Mouse (Mus musculus) kidney, embryonic 15.5 days (tissue): Measurements from ENCODE around the gene Slc1a2. TPM values are rescaled to one million over a fixed set of nuclear protein-coding genes. Genes with fewer than 3 reads are reported as not detected.

Experiments
- ATAC-seq: fragments of 200-750 bp; cut with Nextera tagmentation; replicated peaks from 2 replicates; pipeline ENCODE4 v1.8.0; 2017; ENCODE audit warnings: moderate TSS enrichment; ENCODE audit not compliant: low FRiP score
- H3K27ac ChIP-seq: fragments of 300-500 bp; sonication (generic); 2 replicates; pipeline ENCODE4 v1.5.1; 2015; ENCODE audit warnings: mild to moderate bottlenecking, inconsistent platforms
- H3K27me3 ChIP-seq: fragments of 300-500 bp; sonication (generic); 2 replicates; pipeline ENCODE4 v1.6.1; 2015; ENCODE audit warnings: inconsistent platforms
- H3K36me3 ChIP-seq: fragments of 300-500 bp; sonication (generic); 2 replicates; pipeline ENCODE4 v1.6.1; 2015; ENCODE audit warnings: inconsistent platforms
- H3K4me1 ChIP-seq: fragments of 300-500 bp; sonication (generic); 2 replicates; pipeline ENCODE4 v1.6.1; 2015; ENCODE audit warnings: inconsistent platforms
- H3K4me2 ChIP-seq: fragments of 300-500 bp; sonication (generic); 2 replicates; pipeline ENCODE4 v1.6.1; 2015; ENCODE audit warnings: moderate library complexity, mild to moderate bottlenecking, inconsistent platforms
- H3K4me3 ChIP-seq: fragments of 300-500 bp; sonication (generic); replicated peaks from 2 replicates; pipeline ENCODE4 v1.5.1; 2015; ENCODE audit warnings: mild to moderate bottlenecking, inconsistent platforms
- H3K9ac ChIP-seq: fragments of 300-500 bp; sonication (generic); 2 replicates; pipeline ENCODE4 v1.6.1; 2015; ENCODE audit warnings: mild to moderate bottlenecking, inconsistent platforms
- H3K9me3 ChIP-seq: fragments of 300-500 bp; sonication (generic); replicated peaks from 2 replicates; pipeline ENCODE4 v1.6.1; 2016; ENCODE audit warnings: inconsistent platforms
- WGBS: fragments of 180-500 bp; shearing (Covaris S2); methylation state at CpG from one replicate; pipeline ENCODE4 v1.1.7; 2015; ENCODE audit warnings: mixed read lengths; 5-methylcytosine and 5-hydroxymethylcytosine counted together
- polyA plus RNA-seq: library from polyadenylated mRNA; unstranded; fragments of >200 nt; fragmentation: Nextera tagmentation; extraction: Ambion mirVana; gene quantifications from 2 replicates; pipeline ENCODE4 v1.2.1, GENCODE M21; 2015

The Slc1a2 gene
- polyA plus RNA-seq, 1 experiment from 2014 or later, result 0.51 TPM

DNA sequence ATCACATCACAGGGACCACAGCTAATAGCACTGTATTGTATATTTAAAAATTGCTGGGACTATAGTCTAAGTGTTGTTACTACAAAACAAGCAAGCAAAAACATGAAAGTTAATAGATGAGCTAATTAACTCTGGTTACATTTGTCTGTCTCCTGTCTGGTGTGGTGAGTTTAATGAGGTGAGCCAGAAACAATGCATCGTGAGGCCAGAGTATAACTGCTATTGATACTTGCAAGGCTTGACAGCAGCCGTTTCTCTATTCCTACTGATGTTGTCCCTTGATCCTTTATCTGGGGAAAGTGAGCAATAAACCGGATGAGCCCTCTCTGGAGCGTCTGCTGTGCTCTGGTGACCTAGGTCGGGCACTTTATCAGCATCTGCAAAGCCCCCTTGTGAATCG is 11.1 kb downstream of the Slc1a2 start:
- ATAC-seq, result no peak
- Histone ChIP-seq H3K4me1 (no peaks in the 10 kb centered on the region), H3K9me3 (no peaks in the 10 kb centered on the region), H3K4me3 (no peak overlapping the region), H3K4me2 (no peak overlapping the region), H3K9ac (no peak overlapping the region), H3K27me3 (0 out of 2 replicates have a peak, but pooled peaks cover 4% of the 10 kb centered on the region), H3K27ac (no peak overlapping the region), H3K36me3 (no peaks in the 10 kb centered on the region)
- WGBS, result 10% methylated on average over 6 of the region's 6 CpGs

DNA sequence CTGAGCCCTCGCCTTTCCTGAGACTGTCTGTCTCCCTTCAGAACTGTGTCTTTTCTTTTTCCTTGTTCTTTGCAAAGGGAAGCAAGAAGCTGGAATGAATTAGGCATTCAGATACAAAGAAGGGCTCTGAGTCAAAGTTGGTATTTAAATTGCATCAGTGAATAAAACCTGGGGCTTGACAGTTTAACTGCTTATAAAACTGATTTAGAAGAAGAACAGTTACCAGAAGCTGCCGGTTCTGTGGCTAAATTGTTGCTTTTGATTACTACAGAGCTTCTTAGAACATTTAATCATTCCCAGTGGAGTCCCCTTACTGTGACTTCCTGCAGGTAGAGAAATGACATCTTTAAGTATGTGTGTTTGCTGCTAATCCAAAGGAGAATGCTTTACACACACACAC is 16.1 kb downstream of the Slc1a2 start:
- H3K27me3 ChIP-seq, result 0 out of 2 replicates have a peak, but pooled peaks cover 4% of the 10 kb centered on the region
- no peak overlapping the region for H3K4me3 ChIP-seq
- no peak for ATAC-seq
- no peak overlapping the region for H3K4me2 ChIP-seq
- no peak overlapping the region for H3K9ac ChIP-seq
- no peaks in the 10 kb centered on the region for H3K36me3 ChIP-seq
- no peak overlapping the region for H3K27ac ChIP-seq
- WGBS, result 47% methylated on average over 2 of the region's 2 CpGs
- H3K4me1 ChIP-seq, result no peaks in the 10 kb centered on the region
- no peaks in the 10 kb centered on the region for H3K9me3 ChIP-seq

DNA sequence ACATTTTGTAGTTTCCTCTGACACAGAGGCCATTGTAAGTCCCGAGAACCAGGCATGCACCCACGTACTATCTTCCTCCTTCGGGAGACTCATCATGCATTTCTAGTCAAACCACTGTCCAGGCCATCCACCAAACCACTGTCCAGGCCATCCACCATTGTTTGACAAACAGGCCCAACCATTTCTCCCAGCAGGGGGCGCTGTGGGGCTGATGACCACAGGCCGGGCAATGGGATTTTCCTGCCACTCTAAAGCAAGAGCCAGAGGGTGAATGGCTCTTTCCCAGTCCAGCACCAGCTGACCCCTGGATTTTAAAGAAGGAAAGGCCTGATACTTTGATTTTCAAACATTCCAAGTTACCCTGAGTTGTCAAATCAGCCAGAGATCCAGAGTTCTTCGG is 16.8 kb downstream of the Slc1a2 start:
- no peaks in the 10 kb centered on the region for H3K36me3 ChIP-seq
- H3K9ac ChIP-seq, result no peak overlapping the region
- H3K27ac ChIP-seq, result no peak overlapping the region
- ATAC-seq, result no peak
- 69% methylated on average over 6 of the region's 6 CpGs for WGBS
- H3K4me1 ChIP-seq, result no peaks in the 10 kb centered on the region
- no peak overlapping the region for H3K4me2 ChIP-seq
- H3K4me3 ChIP-seq, result no peak overlapping the region
- no peaks in the 10 kb centered on the region for H3K9me3 ChIP-seq
- H3K27me3 ChIP-seq, result 0 out of 2 replicates have a peak, but pooled peaks cover 4% of the 10 kb centered on the region

DNA sequence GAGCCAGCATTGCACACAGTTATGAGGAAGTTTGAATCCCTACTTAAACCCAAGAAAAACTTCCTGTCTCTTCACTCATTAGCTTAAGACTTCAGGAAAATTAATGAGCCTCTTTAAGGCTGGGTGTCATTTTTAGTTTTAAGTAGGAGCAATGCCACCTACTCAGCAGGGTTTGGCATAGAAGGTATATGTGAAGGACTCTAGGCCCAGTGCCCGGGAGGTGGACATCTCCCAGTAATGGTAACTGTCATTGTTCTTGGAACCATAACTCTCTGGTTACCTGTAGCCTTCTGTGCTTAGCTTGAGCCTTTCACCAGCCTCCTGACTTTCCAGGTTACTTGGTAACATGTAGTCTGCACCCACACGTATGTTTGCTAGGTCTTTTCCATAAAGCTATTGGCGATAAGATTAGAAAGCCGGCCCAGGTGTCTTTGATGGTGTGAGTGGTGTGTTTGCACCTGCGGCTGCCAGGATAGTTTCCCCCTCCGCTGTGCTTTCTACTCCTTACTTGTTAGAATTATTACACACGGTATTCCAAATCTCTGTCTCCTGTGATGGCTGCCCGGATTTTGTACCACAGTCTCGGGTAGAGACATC is 18.4 kb downstream of the Slc1a2 start:
- Histone ChIP-seq H3K9ac (no peak overlapping the region), H3K27me3 (no peaks in the 10 kb centered on the region), H3K9me3 (no peaks in the 10 kb centered on the region), H3K27ac (no peak overlapping the region), H3K4me3 (no peak overlapping the region), H3K4me1 (no peaks in the 10 kb centered on the region), H3K4me2 (no peak overlapping the region), H3K36me3 (no peaks in the 10 kb centered on the region)
- WGBS, result 91% methylated on average over 9 of the region's 9 CpGs
- no peak for ATAC-seq

DNA sequence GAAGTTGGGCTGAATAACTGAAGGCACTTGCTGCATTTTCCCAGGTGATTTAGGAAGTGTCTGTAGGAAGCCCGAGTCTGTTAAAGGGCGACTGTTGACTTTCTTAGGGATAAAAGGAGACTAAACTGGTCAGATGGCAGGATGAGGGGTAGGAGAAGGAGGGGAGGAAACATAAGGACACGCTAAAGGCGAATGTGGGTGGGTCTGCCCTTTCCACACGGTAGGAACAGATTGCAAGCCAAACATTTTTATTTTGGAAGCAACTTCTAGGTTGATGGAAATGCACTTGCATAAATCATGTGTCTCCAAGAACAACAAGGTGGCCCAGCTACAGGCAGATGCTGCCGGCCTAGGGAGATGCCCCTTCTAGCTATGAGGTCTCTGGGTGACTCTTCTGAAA is 18.9 kb downstream of the Slc1a2 start:
- WGBS, result 63% methylated on average over 6 of the region's 6 CpGs
- Histone ChIP-seq H3K27me3 (no peaks in the 10 kb centered on the region), H3K9ac (no peak overlapping the region), H3K4me1 (no peaks in the 10 kb centered on the region), H3K4me3 (no peak overlapping the region), H3K4me2 (no peak overlapping the region), H3K9me3 (no peaks in the 10 kb centered on the region), H3K36me3 (no peaks in the 10 kb centered on the region), H3K27ac (no peak overlapping the region)
- ATAC-seq, result no peak

DNA sequence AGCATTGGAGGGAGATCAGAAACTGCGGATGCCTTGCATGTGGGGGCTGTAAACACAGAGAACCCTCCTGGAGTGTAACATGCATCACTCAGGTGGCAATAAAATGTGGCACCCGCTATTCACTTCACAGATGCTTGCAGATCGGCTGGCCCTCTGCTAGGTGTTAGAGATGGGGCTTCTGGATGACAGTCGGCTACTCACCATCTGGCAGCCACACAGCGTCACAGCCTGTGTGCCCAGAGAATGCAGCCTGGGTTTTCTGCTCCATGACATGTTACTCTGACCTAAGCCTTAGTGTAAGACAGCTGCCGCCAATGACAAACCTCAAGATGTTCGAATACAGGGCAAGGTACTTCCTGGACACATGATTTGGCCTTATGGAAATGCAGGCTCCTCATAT is 22.9 kb downstream of the Slc1a2 start:
- 35% methylated on average over 7 of the region's 7 CpGs for WGBS
- H3K36me3 ChIP-seq, result no peaks in the 10 kb centered on the region
- ATAC-seq, result no peak

DNA sequence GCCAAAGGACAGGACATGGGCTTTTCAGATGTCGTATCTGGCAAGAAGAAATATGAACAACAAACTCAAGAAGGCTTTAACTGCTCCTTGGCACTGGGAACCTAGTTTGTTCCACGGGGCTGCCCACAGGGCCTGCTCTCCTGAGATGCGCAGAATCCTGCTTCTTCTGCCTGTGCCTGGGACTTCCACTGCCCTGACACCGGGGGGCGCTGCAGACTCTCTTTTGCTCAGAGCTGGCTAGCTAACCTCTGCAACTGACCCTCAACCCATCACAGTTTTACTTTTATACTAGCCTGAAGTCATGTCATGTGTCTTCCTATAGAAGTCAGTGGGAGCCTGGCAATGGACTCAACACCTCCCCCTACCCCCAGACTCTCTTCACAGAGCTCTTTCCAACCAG is 23.7 kb downstream of the Slc1a2 start:
- 56% methylated on average over 5 of the region's 5 CpGs for WGBS
- H3K9me3 ChIP-seq, result no peaks in the 10 kb centered on the region
- ATAC-seq, result no peak

More for the DNA sequence above, 22.9 kb downstream of the Slc1a2 start:
- Histone ChIP-seq H3K4me1 (no peaks in the 10 kb centered on the region), H3K9ac (no peak overlapping the region), H3K9me3 (no peaks in the 10 kb centered on the region), H3K27ac (no peak overlapping the region), H3K27me3 (no peaks in the 10 kb centered on the region), H3K4me3 (no peak overlapping the region), H3K4me2 (no peak overlapping the region)

DNA sequence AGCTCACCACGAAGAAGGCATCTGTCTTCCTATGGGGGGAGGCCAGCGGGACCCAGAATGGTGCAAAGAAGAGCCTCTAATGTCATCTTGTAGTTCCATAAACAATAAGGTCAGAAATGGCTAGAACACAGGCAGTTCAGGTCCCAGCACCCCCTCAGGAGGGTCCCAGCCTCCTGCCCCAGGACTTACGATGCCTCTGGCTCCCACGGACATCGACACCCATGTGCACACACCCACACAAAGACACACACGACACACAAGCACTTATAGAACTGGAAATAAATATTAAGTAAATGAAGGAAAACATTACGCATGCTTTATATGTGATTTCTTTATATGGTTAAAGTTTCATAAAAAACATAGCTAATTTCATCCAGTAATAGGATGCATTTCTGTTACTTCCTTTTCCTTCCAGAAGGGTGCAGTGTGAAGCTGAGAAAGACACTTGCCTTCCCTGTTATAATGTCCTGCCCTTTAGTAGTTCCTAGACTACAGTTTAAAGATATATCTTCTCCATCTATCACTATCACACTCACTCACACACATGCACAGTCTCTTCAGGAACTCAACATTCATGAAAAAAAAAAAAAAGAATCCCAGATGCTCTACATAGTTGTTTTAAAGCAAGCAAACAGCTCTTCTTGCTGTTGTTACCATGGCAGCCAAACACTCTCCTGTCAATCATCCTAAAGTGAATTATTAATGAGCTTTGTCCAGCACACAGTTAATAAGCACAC is 27.1 kb downstream of the Slc1a2 start:
- H3K27ac ChIP-seq, result no peak overlapping the region
- H3K9ac ChIP-seq, result no peak overlapping the region
- no peak overlapping the region for H3K4me2 ChIP-seq
- WGBS, result 82% methylated on average over 7 of the region's 7 CpGs
- no peaks in the 10 kb centered on the region for H3K9me3 ChIP-seq
- no peak overlapping the region for H3K4me3 ChIP-seq
- H3K4me1 ChIP-seq, result no peaks in the 10 kb centered on the region
- H3K27me3 ChIP-seq, result no peaks in the 10 kb centered on the region
- no peaks in the 10 kb centered on the region for H3K36me3 ChIP-seq
- ATAC-seq, result 0 out of 2 replicates have a peak, but pooled peaks have one; percentile 22

More for the DNA sequence above, 23.7 kb downstream of the Slc1a2 start:
- H3K4me1 ChIP-seq, result no peaks in the 10 kb centered on the region
- H3K27ac ChIP-seq, result no peak overlapping the region
- H3K4me3 ChIP-seq, result no peak overlapping the region
- no peak overlapping the region for H3K9ac ChIP-seq
- H3K4me2 ChIP-seq, result no peak overlapping the region
- no peaks in the 10 kb centered on the region for H3K27me3 ChIP-seq
- no peaks in the 10 kb centered on the region for H3K36me3 ChIP-seq

DNA sequence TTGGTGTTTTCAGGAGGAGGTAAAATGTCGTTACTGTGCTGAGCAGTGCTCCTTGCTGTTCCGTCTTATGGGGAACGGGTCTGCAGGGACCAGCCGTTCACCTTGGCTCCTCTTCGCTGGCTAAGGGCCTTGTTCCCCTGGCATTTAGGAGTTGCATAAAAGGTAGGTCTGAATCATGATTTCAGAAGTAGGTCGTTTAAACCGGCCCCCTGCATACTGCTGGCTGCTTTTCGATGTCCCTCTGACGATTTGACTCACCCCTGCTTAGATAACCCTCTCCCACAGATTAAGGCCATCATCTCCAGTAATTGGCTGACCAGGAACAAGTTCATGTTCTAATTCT is 27.6 kb downstream of the Slc1a2 start:
- H3K9me3 ChIP-seq, result no peaks in the 10 kb centered on the region
- H3K27ac ChIP-seq, result no peak overlapping the region
- WGBS, result 62% methylated on average over 9 of the region's 9 CpGs
- no peaks in the 10 kb centered on the region for H3K36me3 ChIP-seq
- H3K9ac ChIP-seq, result no peak overlapping the region
- H3K4me2 ChIP-seq, result no peak overlapping the region
- H3K4me1 ChIP-seq, result no peaks in the 10 kb centered on the region
- ATAC-seq, result no peak
- no peaks in the 10 kb centered on the region for H3K27me3 ChIP-seq
- H3K4me3 ChIP-seq, result no peak overlapping the region

DNA sequence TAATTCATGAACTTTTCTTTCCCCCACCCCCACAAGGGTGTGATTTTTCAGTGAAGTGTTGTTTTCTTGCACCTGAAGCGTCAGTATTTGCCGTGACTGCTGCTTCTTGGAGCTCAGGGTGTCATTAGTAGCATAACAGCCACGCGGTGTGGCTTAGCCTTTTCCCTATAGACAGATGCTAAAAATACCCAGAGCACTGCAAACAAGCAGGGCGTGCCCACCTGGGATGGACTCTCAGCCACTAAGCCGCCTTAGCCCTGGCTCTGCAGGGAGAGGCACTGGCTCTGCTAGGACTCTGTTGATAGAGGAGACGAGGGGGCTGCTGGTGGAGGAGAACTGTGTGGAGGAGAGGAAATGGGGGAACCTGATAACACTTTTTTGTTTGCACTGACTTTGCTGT is 35.1 kb downstream of the Slc1a2 start:
- Histone ChIP-seq H3K27me3 (no peaks in the 10 kb centered on the region), H3K36me3 (no peaks in the 10 kb centered on the region), H3K4me3 (no peak overlapping the region), H3K27ac (no peak overlapping the region), H3K4me2 (no peak overlapping the region), H3K9ac (no peak overlapping the region), H3K4me1 (no peaks in the 10 kb centered on the region), H3K9me3 (no peaks in the 10 kb centered on the region)
- no peak for ATAC-seq
- WGBS, result 60% methylated on average over 7 of the region's 7 CpGs

DNA sequence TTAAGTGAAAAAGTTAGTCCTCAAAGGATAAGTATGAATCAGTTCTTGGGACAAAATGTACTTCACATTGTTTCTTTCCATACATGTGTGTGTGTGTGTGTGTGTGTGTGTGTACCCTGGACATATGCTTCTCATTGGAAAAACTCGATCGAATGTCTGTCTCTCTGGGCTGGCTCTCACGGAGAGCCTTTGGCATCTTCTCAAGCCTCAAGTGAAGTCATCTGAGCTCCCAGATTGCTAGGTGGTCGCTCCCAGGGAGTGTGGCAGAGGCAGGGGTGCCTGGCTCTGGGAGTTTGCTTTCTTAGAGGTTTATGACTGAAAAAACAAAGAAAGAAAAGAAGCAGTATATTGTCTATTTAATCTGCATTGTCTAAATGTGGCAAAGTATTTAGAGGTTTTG is 36.3 kb downstream of the Slc1a2 start:
- no peak overlapping the region for H3K4me3 ChIP-seq
- H3K4me1 ChIP-seq, result no peaks in the 10 kb centered on the region
- no peaks in the 10 kb centered on the region for H3K9me3 ChIP-seq
- ATAC-seq, result no peak
- H3K9ac ChIP-seq, result no peak overlapping the region
- H3K36me3 ChIP-seq, result no peaks in the 10 kb centered on the region
- 75% methylated on average over 4 of the region's 4 CpGs for WGBS
- H3K27ac ChIP-seq, result no peak overlapping the region
- H3K4me2 ChIP-seq, result no peak overlapping the region
- H3K27me3 ChIP-seq, result no peaks in the 10 kb centered on the region

DNA sequence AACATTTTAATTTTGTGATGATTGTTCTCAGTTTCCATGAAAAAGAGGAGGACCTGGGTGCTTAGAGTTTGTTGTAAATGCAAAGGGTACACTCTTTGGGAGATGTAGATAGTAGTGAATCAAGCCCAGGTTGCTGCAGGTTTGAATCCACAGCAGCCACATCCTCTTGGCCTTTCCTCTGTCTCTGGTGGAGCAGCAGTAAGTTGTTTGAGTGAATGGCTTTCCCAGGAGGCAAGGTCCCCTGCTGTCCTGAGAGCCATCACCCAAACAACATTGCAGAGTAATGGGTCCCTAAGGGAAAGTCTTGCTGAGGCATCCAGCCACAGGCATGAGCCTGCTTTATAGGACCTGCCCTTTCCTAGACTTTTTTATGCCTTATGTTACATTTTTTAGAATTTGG is 37.1 kb downstream of the Slc1a2 start:
- H3K4me1 ChIP-seq, result no peaks in the 10 kb centered on the region
- H3K9ac ChIP-seq, result no peak overlapping the region
- no peak overlapping the region for H3K4me3 ChIP-seq
- H3K4me2 ChIP-seq, result no peak overlapping the region
- no peak overlapping the region for H3K27ac ChIP-seq
- ATAC-seq, result no peak
- H3K9me3 ChIP-seq, result no peaks in the 10 kb centered on the region
- H3K27me3 ChIP-seq, result no peaks in the 10 kb centered on the region
- no peaks in the 10 kb centered on the region for H3K36me3 ChIP-seq

DNA sequence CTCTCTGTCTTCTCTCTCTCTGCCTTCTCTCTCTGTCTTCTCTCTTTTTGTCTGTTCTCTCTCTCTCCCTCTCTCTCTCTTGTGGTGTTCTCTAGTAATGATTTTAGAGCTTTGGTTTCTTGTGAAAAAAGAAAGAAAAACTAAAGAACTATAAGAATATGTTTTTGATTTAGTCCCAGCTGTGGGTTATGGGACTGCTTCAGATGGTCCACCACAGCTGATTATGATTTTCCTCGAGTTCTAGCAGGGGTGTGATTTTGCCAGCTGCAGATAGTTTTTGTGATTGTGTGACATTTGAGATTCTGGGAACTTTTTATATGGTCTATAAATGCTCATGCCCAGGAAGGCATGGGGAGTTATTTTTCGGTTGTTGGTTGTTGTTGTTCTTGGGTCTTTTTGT is 39.3 kb downstream of the Slc1a2 start:
- Histone ChIP-seq H3K27ac (no peak overlapping the region), H3K4me2 (no peak overlapping the region), H3K27me3 (no peaks in the 10 kb centered on the region), H3K9ac (no peak overlapping the region), H3K36me3 (no peaks in the 10 kb centered on the region), H3K4me3 (no peak overlapping the region), H3K4me1 (no peaks in the 10 kb centered on the region), H3K9me3 (no peaks in the 10 kb centered on the region)
- ATAC-seq, result no peak
- WGBS, result 64% methylated on average over 2 of the region's 2 CpGs
